Mouse (Mus musculus) thymus, adult 2 months (tissue): Measurements from ENCODE around the gene Fam57a.

Source experiments
- CTCF ChIP-seq: fragments of 200-500 bp; IDR thresholded peaks from 2 replicates; pipeline ENCODE4 v1.5.1; 2012; ENCODE audit warnings: mild to moderate bottlenecking, control low read depth, low read length, moderate library complexity, borderline replicate concordance; ENCODE audit not compliant: control insufficient read depth, poor library complexity, insufficient read depth; ENCODE audit errors: extremely low read depth
- POLR2A ChIP-seq: fragments of 200-500 bp; IDR thresholded peaks from 2 replicates; pipeline ENCODE4 v1.6.1; 2012; ENCODE audit warnings: mild to moderate bottlenecking, low read length, control low read depth, moderate library complexity; ENCODE audit not compliant: control insufficient read depth, poor library complexity, insufficient read depth; ENCODE audit errors: extremely low read depth

DNA sequence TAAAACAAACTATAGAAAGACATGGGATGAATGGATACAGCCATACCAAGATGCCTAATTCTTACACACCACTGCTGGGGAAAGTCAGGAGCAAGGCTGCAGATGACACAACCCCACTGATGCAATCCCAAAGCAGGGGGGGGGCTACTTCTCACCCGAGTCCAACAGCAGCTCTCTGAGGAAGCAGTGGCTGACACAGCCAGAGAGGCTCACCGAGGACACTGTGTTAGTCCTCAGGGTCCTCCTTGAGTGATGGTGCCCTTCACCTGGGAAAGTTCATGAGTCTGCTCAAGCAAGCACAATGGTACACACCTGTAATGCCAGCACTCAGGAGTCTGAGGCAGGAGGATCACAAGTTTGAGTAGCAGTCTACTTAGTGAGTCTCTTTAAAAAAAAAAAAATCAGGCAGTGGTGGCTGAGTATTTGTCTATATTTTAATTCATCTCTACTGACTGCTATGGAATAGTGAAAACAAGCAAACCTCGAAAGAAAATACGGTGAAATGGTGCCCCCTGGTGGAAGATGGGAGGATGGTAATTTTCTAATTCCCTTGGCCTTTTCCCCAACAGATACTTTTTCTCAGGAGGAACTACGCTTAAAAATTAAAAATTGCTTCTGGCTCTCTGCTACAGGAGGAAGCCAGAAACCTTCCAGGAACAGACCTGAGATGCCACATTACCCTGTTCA, 12.2 kb upstream of the Fam57a start:
- TF ChIP-seq POLR2A: no peak
- no peak for TF ChIP-seq CTCF
